Mouse (Mus musculus): ENCODE measurements around the gene Mllt10.

DNA sequence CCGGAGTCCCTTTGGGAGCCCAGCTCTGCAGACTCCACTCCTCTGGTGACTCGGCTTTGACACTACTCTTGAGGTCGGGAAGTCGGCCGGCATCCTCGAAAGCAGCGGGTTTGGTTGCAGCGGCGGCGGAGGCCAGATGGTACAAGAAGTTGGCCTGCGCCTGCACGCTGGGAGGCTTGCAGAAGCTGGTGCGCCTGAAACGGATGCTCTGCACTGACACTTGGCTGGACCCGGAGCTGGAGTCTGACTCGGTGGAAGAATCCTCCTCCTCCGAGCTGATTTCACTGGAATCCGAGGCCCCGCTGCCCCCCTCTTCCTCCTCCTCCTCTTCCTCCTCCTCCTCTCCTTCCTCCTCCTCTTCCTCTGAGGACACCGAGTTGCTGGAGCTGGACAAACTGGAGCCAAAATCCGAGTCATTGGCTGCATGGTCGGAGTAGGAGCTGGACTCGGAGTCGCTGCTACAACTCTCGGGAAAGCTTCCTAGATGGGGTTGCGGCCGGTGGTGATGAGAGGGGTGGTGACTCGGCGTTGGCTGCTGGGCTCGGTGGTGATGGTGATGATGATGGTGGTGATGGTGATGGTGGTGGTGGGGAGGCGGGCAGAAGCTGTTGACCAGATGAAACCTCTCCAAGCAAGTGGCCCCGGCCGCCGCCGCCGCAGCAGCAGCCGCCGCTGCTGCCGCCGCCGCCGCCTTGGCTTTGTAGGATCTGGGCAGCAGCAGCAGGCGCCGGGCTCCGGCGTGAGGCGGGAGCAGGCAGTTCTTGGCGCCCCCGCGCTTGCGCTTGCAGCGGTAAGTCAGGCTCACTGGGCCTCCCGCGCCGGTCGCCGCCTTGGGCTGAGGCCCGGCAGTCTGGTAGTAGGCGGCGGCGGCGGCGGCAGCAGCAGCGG is 8.0 kb upstream of the Mllt10 start:
- TF ChIP-seq EP300 (IDR thresholded peaks at IDR 0.05; ENCODE audit: low read depth) (no peak), CTCF (IDR thresholded peaks at IDR 0.05; ENCODE audit: low read depth) (no peak)

All from liver, postnatal 0 days (tissue).